Comparison of ENCODE assay signal across 8 mouse cellular contexts in genomic region chr4:58413188-58414185, GRCm38 (mm10).
A peak's percentile ranks its signal among the peaks of the same experiment; 100 is the strongest.
DNase-seq lines count a peak whose midpoint lies in the region; ATAC-seq and TF ChIP-seq lines count a peak whose summit lies in the region.

No protein-coding gene starts in this region.

- no peak overlapping the region for H3K27ac ChIP-seq in liver, postnatal 0 days (ENCODE audit: low read depth)
- no peak overlapping the region for H3K27ac ChIP-seq in liver, embryonic 12.5 days
- no peak overlapping the region; the same call in 1 of the 2 replicates for H3K27ac ChIP-seq in embryonic facial prominence, embryonic 14.5 days (replicated peaks; ENCODE audit: low read depth, low read length)
- H3K27ac ChIP-seq in kidney, adult 2 months (ENCODE audit: insufficient read depth, low read depth, low read length): peak overlapping the region; percentile 76

- WGBS in liver, postnatal 0 days (ENCODE audit: insufficient replicate concordance): 70% methylated on average over 13 of the region's 13 CpGs
- WGBS in liver, embryonic 12.5 days (ENCODE audit: insufficient replicate concordance): 64% methylated on average over 13 of the region's 13 CpGs
- 66% methylated on average over 13 of the region's 13 CpGs for WGBS in embryonic facial prominence, embryonic 14.5 days
- 67% methylated on average over 13 of the region's 13 CpGs for WGBS in kidney, adult 2 months

- no peak for TF ChIP-seq EP300 in liver, postnatal 0 days (IDR thresholded peaks at IDR 0.05; ENCODE audit: low read depth)

- DNase-seq in liver, postnatal 0 days: no peak
- DNase-seq in embryonic facial prominence, embryonic 14.5 days (ENCODE audit: low spot score): peak; percentile 41
- peak; percentile 81 for DNase-seq in kidney, adult 2 months
- DNase-seq in mesoderm, embryonic 11.5 days (ENCODE audit: low read depth, low spot score): peak; percentile 56
- no peak for DNase-seq in thymus, postnatal 14 days
- no peak for DNase-seq in frontal cortex, adult 2 months (ENCODE audit: extremely low spot score in 1 of 2, low spot score in 1 of 2)
- DNase-seq in layer of hippocampus, adult 8-10 months (ENCODE audit: low spot score in 2 of 2): no peak

- peak; percentile 15; the same call in 1 of the 2 replicates for TF ChIP-seq CTCF in liver, postnatal 0 days (IDR thresholded peaks at IDR 0.05; ENCODE audit: low read depth)
- TF ChIP-seq CTCF in kidney, adult 2 months (conservative IDR thresholded peaks at IDR 0.05; ENCODE audit: insufficient read depth, insufficient read length, low read depth, low read length): no peak

- no peak overlapping the region for H3K4me3 ChIP-seq in liver, postnatal 0 days (ENCODE audit: low read depth, low read length)
- no peak overlapping the region for H3K4me3 ChIP-seq in liver, embryonic 12.5 days
- no peak overlapping the region for H3K4me3 ChIP-seq in embryonic facial prominence, embryonic 14.5 days (ENCODE audit: low read depth, low read length)
- H3K4me3 ChIP-seq in kidney, adult 2 months (ENCODE audit: insufficient read depth, low read depth, low read length): no peak overlapping the region

- ATAC-seq in liver, postnatal 0 days: no peak
- no peak for ATAC-seq in liver, embryonic 12.5 days
- ATAC-seq in embryonic facial prominence, embryonic 14.5 days (ENCODE audit: low read depth): no peak

- no peak overlapping the region for H3K4me2 ChIP-seq in liver, postnatal 0 days (ENCODE audit: low read depth, low read length)
- H3K4me2 ChIP-seq in liver, embryonic 12.5 days: no peak overlapping the region
- H3K4me2 ChIP-seq in embryonic facial prominence, embryonic 14.5 days (ENCODE audit: low read depth, low read length): no peak overlapping the region

- no peaks in the 10 kb centered on the region for H3K9me3 ChIP-seq in liver, postnatal 0 days (ENCODE audit: low read length)
- H3K9me3 ChIP-seq in liver, embryonic 12.5 days (replicated peaks): no peaks in the 10 kb centered on the region
- 0 out of 2 replicates have a peak, but pooled peaks cover 3% of the 10 kb centered on the region for H3K9me3 ChIP-seq in embryonic facial prominence, embryonic 14.5 days (ENCODE audit: control insufficient read depth, low read length)

- H3K36me3 ChIP-seq in liver, postnatal 0 days (replicated peaks; ENCODE audit: insufficient read depth, low read length): no peaks in the 10 kb centered on the region
- H3K36me3 ChIP-seq in liver, embryonic 12.5 days: no peaks in the 10 kb centered on the region
- H3K36me3 ChIP-seq in embryonic facial prominence, embryonic 14.5 days (ENCODE audit: control insufficient read depth, insufficient read depth, low read length): no peaks in the 10 kb centered on the region
- H3K36me3 ChIP-seq in kidney, adult 2 months (ENCODE audit: control insufficient read depth, insufficient read depth, low read length): no peaks in the 10 kb centered on the region

- no peaks in the 10 kb centered on the region for H3K27me3 ChIP-seq in liver, postnatal 0 days (ENCODE audit: insufficient read depth, low read length)
- H3K27me3 ChIP-seq in liver, embryonic 12.5 days (replicated peaks): no peaks in the 10 kb centered on the region
- H3K27me3 ChIP-seq in embryonic facial prominence, embryonic 14.5 days (replicated peaks; ENCODE audit: control insufficient read depth, insufficient read depth, low read length): no peaks in the 10 kb centered on the region
- H3K27me3 ChIP-seq in kidney, adult 2 months (replicated peaks; ENCODE audit: control insufficient read depth, insufficient read depth, low read length): no peaks in the 10 kb centered on the region

- H3K9ac ChIP-seq in liver, postnatal 0 days (replicated peaks): no peak overlapping the region
- no peak overlapping the region for H3K9ac ChIP-seq in liver, embryonic 12.5 days
- no peak overlapping the region for H3K9ac ChIP-seq in embryonic facial prominence, embryonic 14.5 days (ENCODE audit: low read depth, low read length)

- no peaks in the 10 kb centered on the region for H3K4me1 ChIP-seq in liver, postnatal 0 days (ENCODE audit: insufficient read depth)
- H3K4me1 ChIP-seq in liver, embryonic 12.5 days: no peaks in the 10 kb centered on the region
- H3K4me1 ChIP-seq in embryonic facial prominence, embryonic 14.5 days (ENCODE audit: control insufficient read depth, insufficient read depth, low read length): peaks cover 7% of the 10 kb centered on the region; the same call in 1 of the 2 replicates
- H3K4me1 ChIP-seq in kidney, adult 2 months (ENCODE audit: control insufficient read depth, insufficient read depth, low read length): no peaks in the 10 kb centered on the region; the same call in 1 of the 2 replicates

- no peak for TF ChIP-seq POLR2A in kidney, adult 2 months (IDR thresholded peaks at IDR 0.05; ENCODE audit: low read depth, low read length)

Comparison
In these comparisons a context has a peak if more than half of its experiments do, and no peak if none do; other contexts are left out.
1. DNase-seq: peak in embryonic facial prominence, embryonic 14.5 days (single experiment), kidney, adult 2 months (single experiment) and mesoderm, embryonic 11.5 days (single experiment); none in liver, postnatal 0 days (single experiment), thymus, postnatal 14 days (single experiment), frontal cortex, adult 2 months (0 of 2) and layer of hippocampus, adult 8-10 months (0 of 2).